Mouse (Mus musculus): Measurements from ENCODE around the gene Gm4553. TPM values are rescaled to one million over a fixed set of nuclear protein-coding genes. Genes with fewer than 3 reads are reported as not detected.
A peak's percentile ranks its signal among the peaks of the same experiment; 100 is the strongest.
"Not testable (repeated sequence)": the region's sequence is repeated elsewhere in the genome, so short reads cannot be mapped to it uniquely, and the experiment has no call there.

Gene Gm4553
- total RNA-seq, 2 experiments from 2014 or later: not detected

DNA sequence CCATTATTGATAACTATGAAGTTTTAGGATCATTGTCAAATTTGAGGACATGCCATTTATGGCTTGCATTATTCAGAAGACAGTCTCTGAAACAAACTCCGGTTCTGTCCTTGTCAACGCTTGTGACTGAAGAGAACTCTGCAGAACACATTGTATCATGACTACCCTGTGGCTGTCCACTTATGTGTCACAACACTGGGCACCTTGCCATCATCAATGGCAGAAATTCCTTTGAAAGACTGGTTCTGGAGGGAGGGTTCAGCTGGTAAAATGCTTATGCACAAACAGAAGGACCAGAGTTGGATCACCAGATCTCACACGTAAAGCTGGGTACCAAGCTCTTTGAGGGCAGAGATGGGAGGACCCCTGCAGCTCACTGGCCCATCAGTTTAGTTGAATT lies 6.2 kb downstream of the Gm4553 start:
- DNase-seq (ENCODE audit: extremely low spot score in 1 of 2, low spot score in 2 of 2): no peak
- no peak for TF ChIP-seq CTCF (IDR thresholded peaks at IDR 0.05)
- intact Hi-C loops (cut with DNase I): no loop called here
- no peak overlapping the region for H3K27ac ChIP-seq
- H3K4me3 ChIP-seq: no peak overlapping the region

DNA sequence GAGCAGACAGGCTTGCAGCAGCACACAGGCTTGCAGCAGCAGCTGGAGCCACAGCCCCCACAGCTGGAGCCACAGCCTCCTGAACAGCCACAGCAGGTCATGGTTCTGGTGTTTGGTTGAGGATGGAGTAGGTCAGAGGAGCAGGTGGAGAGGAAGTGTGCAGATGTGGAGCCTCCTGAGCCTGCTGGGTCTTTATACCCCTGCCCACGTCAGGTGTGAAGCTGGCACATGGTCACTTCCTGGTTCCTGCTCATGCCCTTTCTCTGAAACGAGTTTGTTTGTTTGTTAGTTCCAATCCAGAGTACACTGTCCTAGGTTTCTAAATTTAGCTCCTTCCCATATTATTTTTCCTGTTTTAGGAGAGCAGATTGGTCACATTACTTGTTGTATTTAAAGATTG lies 8.5 kb downstream of the Gm4553 start, which contains the start of gene Gm29735:
Gm29735 (minus strand) TSS at position 101 of the 400 bp plus-strand sequence.
- H3K4me3 ChIP-seq; intact Hi-C loops (cut with DNase I); DNase-seq (ENCODE audit: extremely low spot score in 1 of 2, low spot score in 2 of 2); H3K27ac ChIP-seq: not testable (repeated sequence)

DNA sequence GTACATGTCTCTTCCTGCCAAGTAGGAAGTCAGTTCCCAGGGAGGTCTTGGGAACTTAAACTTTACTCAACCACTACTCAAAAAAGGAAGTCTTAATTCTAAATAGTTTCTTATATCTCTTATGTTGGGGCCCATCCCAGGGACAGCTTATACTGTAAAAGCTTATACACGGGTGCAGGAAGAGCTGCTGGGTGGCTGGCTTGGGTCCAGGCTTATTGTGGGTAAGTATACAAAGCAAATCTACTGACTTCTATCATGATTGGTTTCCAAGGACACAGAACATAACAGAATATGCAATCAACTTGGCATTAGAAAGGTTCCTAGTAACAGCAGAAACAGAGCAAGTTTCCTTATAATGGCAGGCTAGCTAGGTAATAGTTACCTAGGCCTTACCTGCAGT lies 10.2 kb downstream of the Gm4553 start:
- no peak for TF ChIP-seq CTCF (IDR thresholded peaks at IDR 0.05)
- no peak overlapping the region for H3K4me3 ChIP-seq
- intact Hi-C loops (cut with DNase I): no loop called here
- no peak for DNase-seq (ENCODE audit: extremely low spot score in 1 of 2, low spot score in 2 of 2)
- no peak overlapping the region for H3K27ac ChIP-seq

DNA sequence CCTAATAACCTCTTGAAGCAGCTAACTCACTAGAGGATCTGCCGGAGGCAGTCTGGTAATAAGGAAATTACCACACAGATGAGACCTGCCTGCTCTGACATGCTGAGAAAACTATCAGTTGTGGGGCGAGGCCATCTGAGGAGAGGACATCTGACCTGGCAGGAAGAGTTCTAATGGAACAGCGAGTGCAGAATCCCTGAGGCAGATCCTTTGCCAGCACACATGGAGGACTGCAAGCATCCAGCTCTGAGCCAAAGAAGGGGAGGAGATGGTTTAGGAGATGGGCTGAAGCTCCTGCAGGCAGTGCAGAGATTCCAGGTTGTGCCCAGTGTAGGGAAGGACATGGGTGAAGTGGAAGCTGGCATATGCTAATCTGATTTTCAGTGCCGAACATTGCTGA lies 13.3 kb downstream of the Gm4553 start:
- no peak overlapping the region for H3K4me3 ChIP-seq

DNA sequence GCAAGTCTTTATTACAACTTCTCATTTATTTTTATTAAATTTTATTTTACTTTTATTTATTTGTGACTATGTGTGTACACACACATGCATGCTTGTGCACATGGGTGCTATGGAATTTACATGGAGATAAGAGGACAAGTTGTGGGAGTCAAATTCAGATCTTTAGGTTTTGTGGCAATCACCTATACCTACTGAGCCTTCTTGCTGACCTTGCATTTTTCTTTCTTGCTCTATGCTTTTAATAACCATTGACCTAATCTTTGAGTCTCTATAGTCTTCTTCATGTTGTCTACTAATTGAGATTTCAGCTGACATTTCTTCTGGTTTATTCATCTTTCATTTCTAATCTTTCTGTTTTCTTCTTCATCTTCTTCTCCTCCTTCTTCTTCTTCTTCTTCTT lies 16.9 kb downstream of the Gm4553 start:
- no peak overlapping the region for H3K4me3 ChIP-seq
- TF ChIP-seq CTCF (IDR thresholded peaks at IDR 0.05): no peak
- DNase-seq (ENCODE audit: extremely low spot score in 1 of 2, low spot score in 2 of 2): no peak
- no peak overlapping the region for H3K27ac ChIP-seq
- intact Hi-C loops (cut with DNase I): no loop called here

More for the DNA sequence above, 13.3 kb downstream of the Gm4553 start:
- intact Hi-C loops (cut with DNase I): no loop called here
- no peak for TF ChIP-seq CTCF (IDR thresholded peaks at IDR 0.05)
- no peak for DNase-seq (ENCODE audit: extremely low spot score in 1 of 2, low spot score in 2 of 2)
- no peak overlapping the region for H3K27ac ChIP-seq

GRCm38 (mm10) chr7:142146033-142146432 lies 19.5 kb downstream of the Gm4553 start:
- intact Hi-C loops (cut with DNase I): loop anchor here (1.0 kb wide), 1 partner anchor 104 kb away; no protein-coding TSS in a partner anchor
- peak; percentile 60 for TF ChIP-seq CTCF (IDR thresholded peaks at IDR 0.05)
- Histone ChIP-seq H3K4me3 (no peak overlapping the region), H3K27ac (no peak overlapping the region)
- DNase-seq (ENCODE audit: extremely low spot score in 1 of 2, low spot score in 2 of 2): peak; percentile 18 to 30

GRCm38 (mm10) chr7:142145413-142145940 lies 20.1 kb downstream of the Gm4553 start:
- peak in 1 of 2 experiments; percentile 11 for DNase-seq (ENCODE audit: extremely low spot score in 1 of 2, low spot score in 2 of 2)
- intact Hi-C loops (cut with DNase I): no loop called here
- TF ChIP-seq CTCF (IDR thresholded peaks at IDR 0.05): no peak
- Histone ChIP-seq H3K27ac (no peak overlapping the region), H3K4me3 (no peak overlapping the region)

DNA sequence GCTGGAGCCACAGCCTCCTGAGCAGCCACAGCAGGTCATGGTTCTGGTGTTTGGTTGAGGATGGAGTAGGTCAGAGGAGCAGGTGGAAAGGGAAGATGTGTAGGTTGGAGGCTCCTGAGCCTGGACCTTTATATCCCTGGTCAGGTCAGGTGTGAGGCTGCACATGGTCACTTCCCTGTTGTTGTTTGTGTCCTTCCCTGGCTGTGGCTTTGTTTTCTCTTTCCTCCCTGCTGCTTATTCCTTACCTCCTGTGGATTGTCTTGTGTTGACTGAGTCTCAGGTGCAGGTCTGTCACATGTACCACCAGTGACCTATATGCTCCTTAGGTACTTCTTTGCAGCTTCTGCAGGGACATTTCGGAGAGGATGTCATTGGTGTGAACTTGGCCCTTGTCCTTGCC lies 21.0 kb downstream of the Gm4553 start, which contains the start of gene Gm45337:
Gm45337 (minus strand) TSS at position 101 of the 400 bp plus-strand sequence.
- no peak within 1 kb of the TSS for H3K27ac ChIP-seq
- DNase-seq (ENCODE audit: extremely low spot score in 1 of 2, low spot score in 2 of 2): no peak
- H3K4me3 ChIP-seq: no peak within 1 kb of the TSS
- no peak for TF ChIP-seq CTCF (IDR thresholded peaks at IDR 0.05)
- intact Hi-C loops (cut with DNase I): no loop called here

DNA sequence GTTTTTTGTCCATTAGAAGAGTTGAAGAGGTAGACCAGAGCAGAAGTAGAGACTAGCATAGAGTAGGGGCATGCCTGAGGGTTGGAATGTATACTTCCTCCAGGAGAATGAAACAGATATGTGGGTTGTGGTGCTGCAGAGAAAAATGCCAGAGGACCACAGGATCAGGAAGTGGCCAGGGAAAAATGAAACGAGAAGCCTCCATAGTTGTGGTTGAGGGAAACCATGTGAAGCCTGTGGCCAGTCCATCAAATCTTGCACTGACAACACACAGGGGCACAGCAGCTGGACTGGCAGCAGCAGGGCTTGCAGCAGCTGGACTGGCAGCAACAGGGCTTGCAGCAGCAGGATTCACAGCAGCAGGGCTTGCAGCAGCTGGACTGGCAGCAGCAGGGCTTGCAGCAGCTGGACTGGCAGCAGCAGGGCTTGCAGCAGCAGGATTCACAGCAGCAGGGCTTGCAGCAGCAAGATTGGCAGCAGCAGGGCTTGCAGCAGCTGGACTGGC lies 22.0 kb downstream of the Gm4553 start:
- H3K27ac ChIP-seq; DNase-seq (ENCODE audit: extremely low spot score in 1 of 2, low spot score in 2 of 2); H3K4me3 ChIP-seq; intact Hi-C loops (cut with DNase I): not testable (repeated sequence)

GRCm38 (mm10) chr7:142140696-142141095 lies 24.8 kb downstream of the Gm4553 start:
- intact Hi-C loops (cut with DNase I): no loop called here
- no peak overlapping the region for H3K27ac ChIP-seq
- TF ChIP-seq CTCF (IDR thresholded peaks at IDR 0.05): no peak
- no peak for DNase-seq (ENCODE audit: extremely low spot score in 1 of 2, low spot score in 2 of 2)
- no peak overlapping the region for H3K4me3 ChIP-seq

DNA sequence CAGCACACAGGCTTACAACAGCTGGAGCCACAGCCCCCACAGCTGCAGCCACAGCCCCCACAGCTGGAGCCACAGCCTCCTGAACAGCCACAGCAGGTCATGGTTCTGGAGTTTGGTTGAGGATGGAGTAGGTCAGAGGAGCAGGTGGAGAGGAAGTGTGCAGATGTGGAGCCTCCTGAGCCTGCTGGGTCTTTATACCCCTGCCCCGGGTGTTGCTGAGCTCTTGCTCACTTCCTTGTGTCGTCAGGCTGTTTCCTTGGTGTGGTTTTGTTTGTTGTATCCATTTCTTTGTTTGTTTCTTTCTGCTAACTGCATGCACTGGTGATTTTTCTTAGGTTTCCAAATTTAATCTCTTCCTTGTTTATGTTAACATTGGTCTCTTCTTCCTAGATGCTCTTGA lies 29.6 kb downstream of the Gm4553 start, which contains the start of gene Gm39115:
Gm39115 (minus strand) TSS at position 101 of the 400 bp plus-strand sequence.
- intact Hi-C loops (cut with DNase I); DNase-seq (ENCODE audit: extremely low spot score in 1 of 2, low spot score in 2 of 2); H3K27ac ChIP-seq; H3K4me3 ChIP-seq: not testable (repeated sequence)

DNA sequence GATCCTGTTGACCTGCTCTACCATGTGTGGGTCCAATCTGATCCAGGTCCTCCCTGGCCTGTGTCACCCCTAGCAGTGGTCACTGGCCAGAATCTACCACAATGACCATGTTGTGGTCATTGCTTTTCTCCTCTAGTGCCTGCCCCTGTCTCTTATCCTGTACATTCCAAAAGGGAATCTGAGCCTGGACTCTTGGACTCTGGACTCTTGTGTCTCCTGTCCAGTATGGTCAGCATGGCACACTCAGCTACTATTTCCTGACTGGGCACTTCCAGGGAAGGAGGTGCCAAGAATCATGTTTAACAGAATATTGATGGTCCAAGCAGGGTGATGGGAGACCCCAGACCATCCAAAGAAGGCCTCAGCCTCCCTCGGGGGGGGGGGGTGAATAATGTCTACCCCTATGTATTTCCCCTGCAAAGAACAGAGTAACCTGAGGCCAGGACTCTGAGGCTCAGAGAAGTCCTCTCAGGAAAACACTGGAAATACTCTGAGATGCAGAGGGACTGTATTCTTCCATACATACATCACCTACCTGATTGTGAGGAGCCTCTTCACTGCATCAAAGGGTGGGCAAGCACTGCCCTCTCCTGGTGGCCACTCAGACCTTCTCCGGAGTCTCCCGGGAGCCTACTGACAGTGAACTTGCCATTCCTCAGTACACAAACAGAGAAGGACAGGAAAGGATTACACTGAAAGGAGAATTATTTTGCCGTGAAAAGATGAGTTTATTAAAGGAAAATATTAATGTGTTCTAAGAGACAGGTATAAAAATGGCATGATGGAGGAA lies 31.1 kb downstream of the Gm4553 start:
- intact Hi-C loops (cut with DNase I): no loop called here
- TF ChIP-seq CTCF (IDR thresholded peaks at IDR 0.05): peak; percentile 48
- Histone ChIP-seq H3K4me3 (no peak overlapping the region), H3K27ac (no peak overlapping the region)
- DNase-seq (ENCODE audit: extremely low spot score in 1 of 2, low spot score in 2 of 2): peak in 1 of 2 experiments; percentile 17

Measured in left cerebral cortex, adult 2 months (tissue).